Mouse (Mus musculus): ENCODE data around the gene Gm4894. TPM values are rescaled to one million over a fixed set of nuclear protein-coding genes. Genes with fewer than 3 reads are reported as not detected.

Gene Gm4894
- polyA plus RNA-seq (2017; shearing (Covaris generic)), result not detected

GRCm38 (mm10) chr9:49250231-49250630 lies at the start of gene Gm4894:
Gene Gm4894, plus strand, starts transcription at chr9:49250531.

Other genes with a start within 250 kb of the Gm4894 start
- gene Zw10, start 194.9 kb upstream of the Gm4894 start, polyA plus RNA-seq (2017; shearing (Covaris generic)), result 10 to 100 TPM; 45.5 to 47.4 TPM
- gene Tmprss5, start 169.3 kb upstream of the Gm4894 start, polyA plus RNA-seq (2017; shearing (Covaris generic)), result not detected
- under 1 TPM in 1 of 2 experiments, not detected in 1; 0.27 TPM for gene Drd2, start 90.1 kb downstream of the Gm4894 start, polyA plus RNA-seq (2017; shearing (Covaris generic))
- gene Ankk1, start 176.5 kb downstream of the Gm4894 start, polyA plus RNA-seq (2017; shearing (Covaris generic)), result not detected
- gene Ttc12, start 235.7 kb downstream of the Gm4894 start, polyA plus RNA-seq (2017; shearing (Covaris generic)), result under 1 TPM in 1 of 2 experiments, not detected in 1; 0.05 TPM

All from activated CD4-positive, CD25-positive, alpha-beta regulatory T cell (primary cell).